Mouse (Mus musculus) liver, postnatal 0 days (tissue): ENCODE data around the gene Ube2j2. TPM values are rescaled to one million over a fixed set of nuclear protein-coding genes. Genes with fewer than 3 reads are reported as not detected.

ENCODE experiments used
- ATAC-seq: fragments of 200-750 bp; cut with Nextera tagmentation; 2 replicates; pipeline ENCODE4 v1.8.0; 2017; ENCODE audit warnings: mild to moderate bottlenecking, moderate library complexity
- DNase-seq: peaks from one replicate; pipeline ENCODE4 v3.0.0-alpha.2; 2016
- H3K27ac ChIP-seq: fragments of 300-500 bp; sonication (generic); 2 replicates; pipeline ENCODE4 v1.5.1; 2014; ENCODE audit warnings: antibody characterized with exemption, moderate library complexity, mild to moderate bottlenecking, low read depth
- H3K27me3 ChIP-seq: fragments of 300-500 bp; sonication (generic); 2 replicates; pipeline ENCODE4 v1.6.1; 2014; ENCODE audit warnings: low read length, control low read depth, mixed read lengths; ENCODE audit not compliant: insufficient read depth
- H3K36me3 ChIP-seq: fragments of 300-500 bp; sonication (generic); replicated peaks from 2 replicates; pipeline ENCODE4 v1.6.1; 2014; ENCODE audit warnings: mild to moderate bottlenecking, control low read depth, low read length, moderate library complexity, mixed read lengths; ENCODE audit not compliant: insufficient read depth
- H3K4me1 ChIP-seq: fragments of 300-500 bp; sonication (generic); 2 replicates; pipeline ENCODE4 v1.6.1; 2014; ENCODE audit warnings: antibody characterized with exemption, mild to moderate bottlenecking, control low read depth; ENCODE audit not compliant: insufficient read depth
- H3K4me2 ChIP-seq: fragments of 300-500 bp; sonication (generic); 2 replicates; pipeline ENCODE4 v1.6.1; 2014; ENCODE audit warnings: low read depth, mild to moderate bottlenecking, low read length, moderate library complexity, mixed read lengths
- H3K4me3 ChIP-seq: fragments of 300-500 bp; sonication (generic); 2 replicates; pipeline ENCODE4 v1.5.1; 2014; ENCODE audit warnings: low read depth, low read length
- H3K9ac ChIP-seq: fragments of 300-500 bp; sonication (generic); replicated peaks from 2 replicates; pipeline ENCODE4 v1.6.1; 2014; ENCODE audit warnings: mild to moderate bottlenecking, moderate library complexity
- H3K9me3 ChIP-seq: fragments of 300-500 bp; sonication (generic); 2 replicates; pipeline ENCODE4 v1.6.1; 2016; ENCODE audit warnings: mild to moderate bottlenecking, control low read depth, low read length, mixed read lengths
- CTCF ChIP-seq: sonication (generic); IDR thresholded peaks from 2 replicates; pipeline ENCODE4 v1.5.1; 2016; ENCODE audit warnings: antibody characterized with exemption, low read depth
- EP300 ChIP-seq: IDR thresholded peaks from 2 replicates; pipeline ENCODE4 v1.6.1; 2016; ENCODE audit warnings: antibody characterized with exemption, low read depth, mild to moderate bottlenecking
- WGBS: fragments of 180-500 bp; shearing (Covaris S2); extraction: QIAGEN DNeasy Blood & Tissue Kit; methylation state at CpG from one replicate; pipeline ENCODE4 v1.1.7; 2014; ENCODE audit not compliant: insufficient replicate concordance; 5-methylcytosine and 5-hydroxymethylcytosine counted together
- polyA plus RNA-seq: library from polyadenylated mRNA; unstranded; fragments of >200 nt; fragmentation: Nextera tagmentation; extraction: Ambion mirVana; gene quantifications from 2 replicates; pipeline ENCODE4 v1.2.1, GENCODE M21; 2015

Gene Ube2j2
- polyA plus RNA-seq, 1 experiment from 2014 or later: 45.9 TPM

DNA sequence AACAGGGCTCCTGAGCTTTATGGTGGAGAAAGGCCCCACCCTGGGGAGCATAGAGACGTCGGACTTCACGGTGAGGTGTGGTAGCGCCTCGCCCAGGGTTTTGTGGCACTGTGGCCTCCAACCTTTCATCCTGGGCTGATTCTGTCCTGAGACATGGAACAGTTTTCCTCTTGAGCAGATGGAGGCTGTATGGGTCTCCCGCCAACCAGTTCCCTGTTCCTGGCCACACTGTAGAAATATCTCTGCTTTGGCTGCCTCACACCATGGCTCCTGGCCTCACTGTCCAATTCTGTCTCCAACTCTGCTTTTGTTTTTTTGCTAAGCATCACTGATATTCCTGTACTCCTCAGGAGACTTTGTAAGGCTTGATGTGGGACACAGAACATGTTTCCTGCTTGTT, 11.9 kb downstream of the Ube2j2 start:
- ATAC-seq: no peak
- Histone ChIP-seq H3K27ac (no peak overlapping the region), H3K4me2 (no peak overlapping the region), H3K36me3 (peaks cover 72% of the 10 kb centered on the region), H3K9me3 (no peaks in the 10 kb centered on the region), H3K4me3 (no peak overlapping the region), H3K9ac (no peak overlapping the region), H3K4me1 (no peaks in the 10 kb centered on the region), H3K27me3 (no peaks in the 10 kb centered on the region)
- no peak for DNase-seq
- no peak for TF ChIP-seq EP300
- no peak for TF ChIP-seq CTCF
- WGBS: 89% methylated on average over 6 of the region's 6 CpGs

DNA sequence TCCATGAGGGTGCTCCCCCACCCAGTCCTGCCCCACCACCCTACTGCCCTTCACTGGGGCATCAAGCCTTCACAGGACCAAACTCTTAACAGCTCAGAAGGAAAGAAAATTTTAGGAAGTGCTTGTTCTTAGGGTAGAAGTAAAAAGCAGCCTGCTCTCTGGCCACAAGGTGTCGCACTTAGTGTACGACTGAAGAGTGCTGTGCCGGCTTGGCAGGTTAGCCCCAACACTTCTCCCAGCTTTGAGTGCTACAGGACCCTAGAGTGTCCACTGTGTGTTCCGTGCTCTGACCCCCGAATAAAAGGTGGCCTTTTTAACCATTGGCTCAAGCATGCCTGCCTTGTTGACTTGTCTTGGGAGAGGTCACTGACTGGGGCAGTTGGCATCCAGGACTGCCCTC, 15.6 kb downstream of the Ube2j2 start:
- no peak for TF ChIP-seq EP300
- peak; percentile 92 for TF ChIP-seq CTCF
- Histone ChIP-seq H3K4me2 (no peak overlapping the region), H3K4me3 (no peak overlapping the region), H3K36me3 (peaks cover 41% of the 10 kb centered on the region), H3K27me3 (no peaks in the 10 kb centered on the region), H3K4me1 (peaks cover 24% of the 10 kb centered on the region), H3K9me3 (no peaks in the 10 kb centered on the region), H3K9ac (no peak overlapping the region), H3K27ac (no peak overlapping the region)
- WGBS: 6% methylated on average over 5 of the region's 5 CpGs
- DNase-seq (peak; percentile 83), ATAC-seq (no peak; the same call in 1 of the 2 replicates)

GRCm38 (mm10) chr4:155962167-155962971, 18.7 kb downstream of the Ube2j2 start, which contains the start of gene C1qtnf12:
Gene C1qtnf12, plus strand, starts transcription at chr4:155962318.
- H3K27me3 ChIP-seq: no peaks in the 10 kb centered on the region
- no peak for TF ChIP-seq CTCF
- TF ChIP-seq EP300: no peak
- peak within 1 kb of the TSS; percentile 80 for H3K9ac ChIP-seq
- no peaks in the 10 kb centered on the region for H3K9me3 ChIP-seq
- peak; percentile 84 for DNase-seq
- peak within 1 kb of the TSS; percentile 66 for H3K27ac ChIP-seq
- peaks cover 24% of the 10 kb centered on the region for H3K4me1 ChIP-seq
- WGBS: 2% methylated on average over 33 of the region's 42 CpGs
- peak within 1 kb of the TSS; percentile 99 for H3K4me2 ChIP-seq
- H3K36me3 ChIP-seq: peaks cover 31% of the 10 kb centered on the region
- ATAC-seq: peak; percentile 86
- peak within 1 kb of the TSS; percentile 68 for H3K4me3 ChIP-seq

- Histone ChIP-seq H3K36me3 (peaks cover 23% of the 10 kb centered on the region), H3K9ac (peak overlapping the region; percentile 80), H3K9me3 (no peaks in the 10 kb centered on the region), H3K4me3 (peak overlapping the region; percentile 68), H3K4me1 (peaks cover 24% of the 10 kb centered on the region), H3K27me3 (no peaks in the 10 kb centered on the region), H3K27ac (0 out of 2 replicates have a peak overlapping the region, but pooled peaks have one; percentile 12), H3K4me2 (peak overlapping the region; percentile 99)
- 40% methylated on average over 7 of the region's 7 CpGs for WGBS
- no peak for ATAC-seq
- DNase-seq: no peak
- no peak for TF ChIP-seq CTCF
- no peak for TF ChIP-seq EP300
Observed at GRCm38 (mm10) chr4:155963106-155963505, 19.5 kb downstream of the Ube2j2 start.

DNA sequence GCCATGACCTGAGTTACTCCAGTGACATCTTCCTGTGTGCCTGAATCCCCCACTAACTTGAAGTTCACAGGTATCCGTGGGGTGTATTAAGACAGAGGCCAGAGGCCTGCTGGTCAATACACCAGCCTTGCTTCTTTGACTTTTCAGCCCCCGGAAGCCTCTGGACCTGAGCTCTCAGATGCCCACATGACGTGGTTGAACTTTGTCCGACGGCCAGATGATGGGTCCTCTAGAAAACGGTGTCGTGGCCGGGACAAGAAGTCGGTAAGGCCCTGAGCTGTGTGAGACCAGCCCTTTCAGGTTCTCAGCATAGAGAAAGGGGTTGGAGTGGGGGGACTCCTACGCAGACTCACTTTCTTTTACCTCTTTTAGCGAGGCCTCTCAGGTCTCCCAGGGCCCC, 20.8 kb downstream of the Ube2j2 start:
- TF ChIP-seq CTCF: no peak
- no peak for TF ChIP-seq EP300
- H3K9me3 ChIP-seq: no peaks in the 10 kb centered on the region
- DNase-seq (no peak), ATAC-seq (no peak)
- H3K4me2 ChIP-seq: peak overlapping the region; percentile 99
- no peak overlapping the region; the same call in 1 of the 2 replicates for H3K9ac ChIP-seq
- WGBS: 80% methylated on average over 11 of the region's 11 CpGs
- no peak overlapping the region for H3K4me3 ChIP-seq
- H3K4me1 ChIP-seq: peaks cover 30% of the 10 kb centered on the region
- 0 out of 2 replicates have a peak overlapping the region, but pooled peaks have one; percentile 11 for H3K27ac ChIP-seq
- H3K36me3 ChIP-seq: peaks cover 19% of the 10 kb centered on the region
- H3K27me3 ChIP-seq: no peaks in the 10 kb centered on the region

DNA sequence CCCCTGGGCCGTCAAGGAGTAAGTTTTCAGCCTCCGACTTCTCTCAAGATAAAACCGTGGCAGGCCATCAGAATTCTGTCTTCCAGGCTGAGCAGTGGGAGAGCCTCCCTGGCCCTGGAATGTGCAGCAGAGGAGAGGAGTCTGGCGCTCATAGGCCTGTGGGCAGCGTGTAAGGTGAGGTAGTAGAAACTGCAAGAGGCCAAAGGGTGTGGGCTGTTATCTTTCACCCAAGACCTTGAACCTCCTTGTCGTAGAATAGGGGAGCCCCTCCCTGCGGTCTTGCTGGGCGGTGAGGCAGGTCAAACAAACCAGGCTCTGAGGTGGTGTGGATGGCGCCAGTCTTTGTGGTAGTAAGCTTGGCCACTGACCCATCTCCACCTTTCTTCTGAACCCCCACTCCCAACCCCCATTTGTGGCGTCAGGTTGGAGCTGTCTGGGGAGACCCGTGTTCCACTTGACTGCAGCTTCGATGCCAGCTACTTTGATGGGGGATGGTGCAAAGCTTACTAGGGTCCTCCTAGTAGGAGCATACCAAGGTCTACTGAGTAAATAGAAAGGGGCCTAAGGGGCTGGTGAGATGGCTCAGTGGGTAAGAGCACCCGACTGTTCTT, 25.5 kb downstream of the Ube2j2 start:
- no peaks in the 10 kb centered on the region for H3K9me3 ChIP-seq
- 56% methylated on average over 13 of the region's 13 CpGs for WGBS

More for the DNA sequence above, 25.5 kb downstream of the Ube2j2 start:
- Histone ChIP-seq H3K4me3 (no peak overlapping the region), H3K9ac (peak overlapping the region; percentile 44), H3K27ac (no peak overlapping the region), H3K4me1 (peaks cover 11% of the 10 kb centered on the region), H3K4me2 (peak overlapping the region; percentile 47), H3K36me3 (peaks cover 14% of the 10 kb centered on the region), H3K27me3 (no peaks in the 10 kb centered on the region)
- TF ChIP-seq EP300 (no peak), CTCF (no peak)
- peak; percentile 65 for ATAC-seq
- no peak for DNase-seq
